Mouse (Mus musculus): Measurements from ENCODE around the gene C2cd5. TPM values are rescaled to one million over a fixed set of nuclear protein-coding genes. Genes with fewer than 3 reads are reported as not detected.
A peak's percentile ranks its signal among the peaks of the same experiment; 100 is the strongest.
"Not testable (repeated sequence)": the region's sequence is repeated elsewhere in the genome, so short reads cannot be mapped to it uniquely, and the experiment has no call there.

C2cd5 gene
- polyA plus RNA-seq (2012; rRNA removed) = 10.1 and 16.7 TPM in 2 replicates

- peak; percentile 96 for DNase-seq
- peak within 1 kb of the TSS; percentile 98 for H3K4me3 ChIP-seq (replicated peaks; ENCODE audit: extremely low read depth, low read depth, low read length)
- TF ChIP-seq POLR2A (IDR thresholded peaks at IDR 0.05; ENCODE audit: borderline replicate concordance, extremely low read depth, low read depth, low read length) (peak; percentile 41; the same call in 1 of the 2 replicates), CTCF (IDR thresholded peaks at IDR 0.05; ENCODE audit: insufficient read depth, low read length) (no peak)
- under 1% methylated on average over 75 of the region's 75 CpGs for whole genome bisulfite sequencing
- H3K4me1 ChIP-seq (ENCODE audit: control insufficient read depth, insufficient read depth, low read length) = no peaks in the 10 kb centered on the region; the same call in none of the 2 replicates
Measured at GRCm38 (mm10) chr6:143099681-143100382, at the start of gene C2cd5. C2cd5 (minus strand) TSS chr6:143100141.

DNA sequence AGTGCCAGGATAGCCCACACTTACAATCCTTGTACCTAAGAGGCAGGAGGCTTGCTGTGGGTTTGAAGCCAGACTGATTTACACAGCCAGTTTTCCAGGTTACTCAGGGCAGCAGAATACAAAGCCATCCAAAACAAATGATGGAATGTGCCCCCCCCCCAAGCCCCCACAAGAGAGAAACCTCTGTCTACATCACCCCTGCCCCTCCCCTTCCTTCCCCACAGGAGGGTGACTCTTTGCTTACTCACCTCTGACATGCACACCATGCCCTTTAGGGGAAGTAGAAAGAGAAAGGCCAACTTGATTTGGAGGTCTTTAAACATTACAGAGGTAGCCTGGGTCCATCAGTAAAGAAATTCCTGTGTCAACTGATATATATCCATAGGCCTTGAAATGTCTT lies 48.9 kb upstream of the C2cd5 start:
- Histone ChIP-seq H3K4me3 (replicated peaks; ENCODE audit: extremely low read depth, low read depth, low read length) (no peak overlapping the region), H3K4me1 (ENCODE audit: control insufficient read depth, insufficient read depth, low read length) (no peaks in the 10 kb centered on the region)
- DNase-seq = no peak
- TF ChIP-seq CTCF (IDR thresholded peaks at IDR 0.05; ENCODE audit: insufficient read depth, low read length) = no peak
- TF ChIP-seq POLR2A (IDR thresholded peaks at IDR 0.05; ENCODE audit: borderline replicate concordance, extremely low read depth, low read depth, low read length) = no peak

DNA sequence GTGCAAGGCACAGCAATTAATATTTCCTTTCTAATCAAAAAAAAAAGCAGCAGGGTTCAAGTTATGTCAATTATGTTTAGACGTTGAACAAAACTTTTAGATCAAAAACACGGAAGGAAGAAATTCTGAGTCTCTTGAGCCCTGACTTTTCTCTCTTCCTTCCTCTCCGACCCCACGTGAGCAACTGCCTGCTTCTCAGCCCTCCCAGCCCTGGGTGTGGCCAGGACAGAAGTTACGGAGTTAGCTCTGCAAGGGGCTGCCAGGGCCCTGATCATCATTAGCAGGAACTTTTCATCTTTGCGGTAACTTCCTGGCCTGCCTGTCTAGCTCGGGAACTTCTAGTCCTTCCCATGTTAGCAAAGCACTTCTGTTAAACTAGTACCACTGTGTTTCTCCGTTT lies 46.8 kb upstream of the C2cd5 start:
- DNase-seq = no peak
- H3K4me3 ChIP-seq (replicated peaks; ENCODE audit: extremely low read depth, low read depth, low read length) = no peak overlapping the region
- 31% methylated on average over 8 of the region's 8 CpGs for WGBS
- H3K4me1 ChIP-seq (ENCODE audit: control insufficient read depth, insufficient read depth, low read length) = no peaks in the 10 kb centered on the region
- TF ChIP-seq CTCF (IDR thresholded peaks at IDR 0.05; ENCODE audit: insufficient read depth, low read length) = no peak
- no peak for TF ChIP-seq POLR2A (IDR thresholded peaks at IDR 0.05; ENCODE audit: borderline replicate concordance, extremely low read depth, low read depth, low read length)

GRCm38 (mm10) chr6:143145051-143145450 lies 45.1 kb upstream of the C2cd5 start:
- TF ChIP-seq CTCF (IDR thresholded peaks at IDR 0.05; ENCODE audit: insufficient read depth, low read length) (no peak), POLR2A (IDR thresholded peaks at IDR 0.05; ENCODE audit: borderline replicate concordance, extremely low read depth, low read depth, low read length) (no peak)
- H3K4me3 ChIP-seq (replicated peaks; ENCODE audit: extremely low read depth, low read depth, low read length) = no peak overlapping the region
- WGBS = 60% methylated on average over 7 of the region's 7 CpGs
- no peak for DNase-seq
- H3K4me1 ChIP-seq (ENCODE audit: control insufficient read depth, insufficient read depth, low read length) = no peaks in the 10 kb centered on the region

DNA sequence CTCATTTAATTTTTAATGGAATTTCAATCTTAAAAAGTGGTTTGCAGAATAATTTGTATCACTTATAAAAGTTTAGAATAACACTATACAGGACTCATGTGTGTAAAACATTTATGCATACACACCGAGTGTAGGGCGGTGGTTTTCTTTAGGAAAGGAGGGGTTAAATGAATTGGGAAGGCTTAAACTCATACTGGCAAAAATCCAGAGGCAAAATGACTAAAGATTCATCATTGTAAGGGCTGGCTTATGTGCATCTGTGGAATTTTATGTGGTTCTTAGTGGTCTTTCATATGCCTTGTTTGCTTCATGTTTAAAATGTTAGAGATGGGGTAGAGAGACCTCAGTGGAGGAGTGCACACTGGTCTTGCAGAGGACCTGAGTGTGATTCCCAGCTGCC lies 44.6 kb upstream of the C2cd5 start:
- no peaks in the 10 kb centered on the region for H3K4me1 ChIP-seq (ENCODE audit: control insufficient read depth, insufficient read depth, low read length)
- WGBS = 96% methylated on average over 2 of the region's 2 CpGs
- TF ChIP-seq POLR2A (IDR thresholded peaks at IDR 0.05; ENCODE audit: borderline replicate concordance, extremely low read depth, low read depth, low read length) = no peak
- TF ChIP-seq CTCF (IDR thresholded peaks at IDR 0.05; ENCODE audit: insufficient read depth, low read length) = no peak
- DNase-seq = no peak
- H3K4me3 ChIP-seq (replicated peaks; ENCODE audit: extremely low read depth, low read depth, low read length) = no peak overlapping the region

DNA sequence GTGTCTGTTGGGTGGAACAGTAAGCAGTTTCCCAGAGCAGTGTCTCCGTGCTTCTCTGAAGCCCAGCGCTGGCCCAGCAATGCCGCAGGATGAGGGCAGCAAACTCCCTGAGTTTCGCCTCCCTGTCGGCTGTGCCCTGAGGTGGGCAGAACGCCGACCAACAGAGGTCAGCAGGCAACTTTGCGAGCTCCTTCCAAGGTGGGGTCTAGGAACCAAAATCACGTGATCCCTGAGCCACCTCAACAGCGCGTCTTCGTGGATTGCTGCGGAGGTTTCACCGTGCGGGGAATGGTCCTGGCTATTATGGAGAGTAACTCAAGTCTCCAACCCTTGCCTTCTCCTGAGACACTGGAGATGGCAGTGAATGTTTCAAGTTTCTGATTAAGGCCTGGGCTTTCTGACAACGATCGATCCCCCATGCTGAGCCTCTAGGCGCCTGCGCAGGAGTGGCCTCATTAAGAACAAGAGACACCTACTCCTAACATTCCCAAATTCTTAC lies 43.9 kb upstream of the C2cd5 start:
- H3K4me3 ChIP-seq (replicated peaks; ENCODE audit: extremely low read depth, low read depth, low read length) = peak overlapping the region; percentile 1
- no peaks in the 10 kb centered on the region for H3K4me1 ChIP-seq (ENCODE audit: control insufficient read depth, insufficient read depth, low read length)
- no peak for TF ChIP-seq CTCF (IDR thresholded peaks at IDR 0.05; ENCODE audit: insufficient read depth, low read length)
- no peak for TF ChIP-seq POLR2A (IDR thresholded peaks at IDR 0.05; ENCODE audit: borderline replicate concordance, extremely low read depth, low read depth, low read length)
- WGBS = 37% methylated on average over 19 of the region's 19 CpGs
- DNase-seq = peak; percentile 11

- no peak for DNase-seq
- TF ChIP-seq POLR2A (IDR thresholded peaks at IDR 0.05; ENCODE audit: borderline replicate concordance, extremely low read depth, low read depth, low read length) (no peak), CTCF (IDR thresholded peaks at IDR 0.05; ENCODE audit: insufficient read depth, low read length) (no peak)
- 79% methylated on average over 9 of the region's 9 CpGs for WGBS
Measured at GRCm38 (mm10) chr6:143143321-143143720, 43.4 kb upstream of the C2cd5 start.

DNA sequence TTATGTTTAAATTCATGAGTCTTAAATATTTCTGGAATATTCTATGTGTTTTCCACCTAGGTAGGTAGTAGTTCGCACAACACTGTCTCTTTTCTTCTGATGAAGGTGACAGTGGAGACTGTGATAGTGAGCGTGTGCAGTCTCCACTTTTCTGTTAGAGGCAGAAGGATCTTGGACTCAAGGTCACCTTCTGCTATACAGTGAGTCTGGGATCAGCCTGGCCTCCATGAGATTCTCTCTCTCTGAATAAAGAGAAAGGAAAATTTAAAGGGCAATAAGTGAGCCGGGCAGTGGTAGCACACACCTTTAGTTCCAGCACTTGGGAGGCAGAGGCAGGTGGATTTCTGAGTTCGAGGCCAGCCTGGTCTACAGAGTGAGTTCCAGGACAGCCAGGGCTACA lies 42.9 kb upstream of the C2cd5 start:
- WGBS = 92% methylated on average over 4 of the region's 4 CpGs
- DNase-seq = no peak
- Histone ChIP-seq H3K4me1 (ENCODE audit: control insufficient read depth, insufficient read depth, low read length) (no peaks in the 10 kb centered on the region), H3K4me3 (replicated peaks; ENCODE audit: extremely low read depth, low read depth, low read length) (no peak overlapping the region)
- TF ChIP-seq CTCF (IDR thresholded peaks at IDR 0.05; ENCODE audit: insufficient read depth, low read length) = no peak
- TF ChIP-seq POLR2A (IDR thresholded peaks at IDR 0.05; ENCODE audit: borderline replicate concordance, extremely low read depth, low read depth, low read length) = no peak

More at GRCm38 (mm10) chr6:143143321-143143720, 43.4 kb upstream of the C2cd5 start:
- Histone ChIP-seq H3K4me3 (replicated peaks; ENCODE audit: extremely low read depth, low read depth, low read length) (no peak overlapping the region), H3K4me1 (ENCODE audit: control insufficient read depth, insufficient read depth, low read length) (no peaks in the 10 kb centered on the region)

DNA sequence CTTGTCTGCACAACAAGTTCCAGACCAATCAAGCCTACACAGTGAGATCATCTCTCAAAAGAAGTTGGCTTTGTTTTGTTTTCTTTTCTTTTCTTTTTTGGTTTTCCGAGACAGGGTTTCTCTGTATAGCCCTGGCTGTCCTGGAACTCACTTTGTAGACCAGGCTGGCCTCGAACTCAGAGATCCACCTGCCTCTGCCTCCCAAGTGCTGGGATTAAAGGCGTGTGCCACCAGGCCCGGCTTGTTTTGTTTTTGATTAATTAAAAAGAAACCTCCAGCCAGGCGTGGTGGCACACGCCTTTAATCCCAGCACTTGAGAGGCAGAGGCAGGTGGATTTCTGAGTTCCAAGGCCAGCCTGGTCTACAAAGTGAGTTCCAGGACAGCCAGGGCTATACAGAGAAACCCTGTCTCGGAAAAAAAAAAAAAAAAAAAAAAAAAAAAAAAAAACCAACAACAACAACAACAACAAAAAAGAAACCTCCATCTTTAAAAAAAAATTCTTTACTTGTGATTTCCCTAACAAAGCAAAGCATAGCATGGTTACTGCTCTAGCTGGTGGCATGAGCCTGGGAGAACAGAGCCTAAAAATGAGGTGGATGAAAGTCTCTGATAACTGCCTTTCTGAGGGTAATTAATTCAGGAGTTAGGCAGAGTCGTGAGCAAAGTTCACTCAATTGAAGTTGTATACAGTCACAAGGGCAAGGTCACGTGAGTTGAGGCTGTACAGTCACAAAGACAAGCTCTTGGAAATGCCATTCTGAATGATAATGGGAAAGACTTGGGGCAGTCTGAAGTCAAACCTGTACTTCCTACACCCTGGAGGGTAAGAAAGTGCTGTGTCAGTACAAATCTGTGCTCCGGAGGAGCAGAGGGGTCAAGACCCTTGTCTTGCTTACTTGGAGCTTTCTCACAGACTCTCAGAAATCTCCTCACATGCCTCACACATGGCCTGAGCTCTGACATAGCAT lies 42.0 kb upstream of the C2cd5 start:
- not testable (repeated sequence) for H3K4me1 ChIP-seq (ENCODE audit: control insufficient read depth, insufficient read depth, low read length); H3K4me3 ChIP-seq (replicated peaks; ENCODE audit: extremely low read depth, low read depth, low read length); DNase-seq
- 78% methylated on average over 10 of the region's 10 CpGs for WGBS

Measured in lung, adult 2 months (tissue).